Mouse (Mus musculus) spleen, adult 2 months (tissue): ENCODE measurements around the gene Copa. TPM values are rescaled to one million over a fixed set of nuclear protein-coding genes. Genes with fewer than 3 reads are reported as not detected.

Experiments
- DNase-seq, 2 experiments: peaks; one replicate each; pipeline versions ENCODE4 v3.0.0 to v3.0.0-alpha.2; 2012 to 2021; ENCODE audit warnings: low spot score in 2 of 2, low read depth in 1 of 2
- H3K27ac ChIP-seq: fragments of 200-500 bp; 2 replicates; pipeline ENCODE4 v1.5.1; 2012; ENCODE audit warnings: low read length, inconsistent platforms; ENCODE audit not compliant: insufficient read depth
- H3K27me3 ChIP-seq: fragments of 200-500 bp; 2 replicates; pipeline ENCODE4 v1.6.1; 2012; ENCODE audit warnings: mild to moderate bottlenecking, moderate library complexity, low read length, inconsistent platforms; ENCODE audit not compliant: control insufficient read depth, insufficient read depth
- H3K36me3 ChIP-seq: fragments of 200-500 bp; 2 replicates; pipeline ENCODE4 v1.6.1; 2012; ENCODE audit warnings: mild to moderate bottlenecking, low read length, inconsistent platforms; ENCODE audit not compliant: control insufficient read depth, insufficient read depth
- H3K4me1 ChIP-seq: fragments of 200-500 bp; 2 replicates; pipeline ENCODE4 v1.6.1; 2011; ENCODE audit warnings: inconsistent platforms; ENCODE audit not compliant: control insufficient read depth, insufficient read depth, insufficient read length
- H3K4me3 ChIP-seq: fragments of 200-500 bp; 2 replicates; pipeline ENCODE4 v1.5.1; 2011; ENCODE audit warnings: mild to moderate bottlenecking, inconsistent platforms; ENCODE audit not compliant: insufficient read depth, insufficient read length; ENCODE audit errors: extremely low read depth
- CTCF ChIP-seq: fragments of 200-500 bp; IDR thresholded peaks from 2 replicates; pipeline ENCODE4 v1.5.1; 2011; ENCODE audit warnings: mild to moderate bottlenecking, inconsistent platforms; ENCODE audit not compliant: insufficient read depth, insufficient read length, insufficient replicate concordance; ENCODE audit errors: extremely low read depth
- POLR2A ChIP-seq: fragments of 200-500 bp; IDR thresholded peaks from 2 replicates; pipeline ENCODE4 v1.6.1; 2011; ENCODE audit warnings: low read depth, low read length, inconsistent platforms
- WGBS: fragments of 180-500 bp; shearing (Covaris S2); methylation state at CpG from one replicate; pipeline ENCODE4 v1.1.7; 2018; 5-methylcytosine and 5-hydroxymethylcytosine counted together
- polyA plus RNA-seq: library from polyadenylated mRNA; depleted of rRNA; stranded (reverse); fragments of >200 nt; gene quantifications from 2 replicates; pipeline ENCODE4 v1.2.3, GENCODE M21; 2012; rRNA removed

The Copa gene
- polyA plus RNA-seq = 26.9 and 31.7 TPM in 2 replicates

DNA sequence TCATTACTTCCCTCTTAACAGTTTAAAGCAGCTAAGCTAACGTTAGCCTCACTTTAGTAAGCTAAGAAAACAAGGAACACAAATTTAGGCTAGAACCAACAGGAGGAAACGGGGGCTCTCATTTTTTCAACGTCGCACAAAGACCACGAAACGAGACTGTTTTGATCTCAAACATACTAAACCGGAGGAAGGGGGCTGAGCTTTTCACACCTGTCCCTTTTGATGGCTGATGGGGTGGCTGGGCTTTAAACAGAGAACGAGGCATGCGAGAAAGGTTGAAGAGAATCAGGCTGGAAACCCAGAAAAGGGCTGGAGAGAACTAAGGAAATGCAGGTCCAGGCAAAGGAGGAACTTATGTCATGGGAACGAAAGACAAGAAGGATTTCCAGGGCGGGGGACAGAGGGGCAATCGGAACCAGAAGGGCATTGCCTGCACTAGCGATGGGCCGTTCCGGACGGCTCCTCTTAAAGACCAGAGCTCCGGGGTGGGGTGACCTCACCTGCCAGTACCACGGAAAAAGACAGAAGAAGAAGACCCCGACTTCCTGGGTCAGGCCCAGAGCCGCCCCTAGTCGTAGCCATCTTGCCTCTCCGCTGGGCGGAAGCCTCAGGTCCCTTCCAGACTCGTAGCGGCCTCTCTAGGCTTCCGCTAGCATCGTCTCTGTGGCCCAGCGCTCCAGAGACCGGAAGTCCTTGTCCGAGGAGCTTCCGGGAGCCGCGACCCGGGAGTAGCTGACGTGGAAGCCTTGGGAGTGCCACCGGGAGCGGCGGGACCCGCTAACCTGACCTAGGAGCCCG, at the start of gene Copa, which contains the start of gene Ncstn:
TSS of gene Copa (plus strand) at position 429 of the 798 bp plus-strand sequence.
TSS of gene Ncstn (minus strand) at position 695 of the 798 bp plus-strand sequence.
- TF ChIP-seq POLR2A = peak; percentile 76
- TF ChIP-seq CTCF = no peak
- DNase-seq = peak; percentile 80 to 89
- Histone ChIP-seq H3K4me1 (peaks cover 10% of the 10 kb centered on the region), H3K4me3 (peak within 1 kb of the TSS; percentile 97), H3K36me3 (peaks cover 6% of the 10 kb centered on the region), H3K27me3 (no peaks in the 10 kb centered on the region), H3K27ac (peak within 1 kb of the TSS; percentile 82)
- under 1% methylated on average over 40 of the region's 40 CpGs for WGBS

DNA sequence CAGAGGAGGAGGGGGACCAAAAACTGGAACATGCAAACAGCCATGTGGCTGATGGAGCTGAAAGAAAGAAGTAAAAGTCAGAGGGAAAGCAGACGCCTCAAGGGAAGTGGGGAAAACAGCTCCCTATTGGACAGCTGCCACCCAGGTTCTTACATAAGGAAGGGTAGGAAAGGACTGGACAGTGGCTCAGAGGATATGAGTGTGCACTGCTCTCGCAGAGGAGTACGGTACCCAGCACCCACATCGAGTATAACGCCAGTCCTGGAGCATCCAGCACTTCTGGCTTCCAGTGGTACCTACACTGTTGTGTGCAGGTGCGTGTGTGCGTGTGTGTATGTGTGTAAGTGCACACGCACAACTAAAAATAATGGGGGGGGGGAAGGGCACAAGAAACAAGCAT, 35.9 kb upstream of the Copa start:
- no peaks in the 10 kb centered on the region for H3K36me3 ChIP-seq
- H3K4me1 ChIP-seq = no peaks in the 10 kb centered on the region
- DNase-seq = no peak
- H3K27ac ChIP-seq = no peak overlapping the region
- H3K27me3 ChIP-seq = 0 out of 2 replicates have a peak, but pooled peaks cover 1% of the 10 kb centered on the region
- 69% methylated on average over 8 of the region's 8 CpGs for WGBS
- no peak overlapping the region for H3K4me3 ChIP-seq
- no peak for TF ChIP-seq CTCF
- TF ChIP-seq POLR2A = no peak

DNA sequence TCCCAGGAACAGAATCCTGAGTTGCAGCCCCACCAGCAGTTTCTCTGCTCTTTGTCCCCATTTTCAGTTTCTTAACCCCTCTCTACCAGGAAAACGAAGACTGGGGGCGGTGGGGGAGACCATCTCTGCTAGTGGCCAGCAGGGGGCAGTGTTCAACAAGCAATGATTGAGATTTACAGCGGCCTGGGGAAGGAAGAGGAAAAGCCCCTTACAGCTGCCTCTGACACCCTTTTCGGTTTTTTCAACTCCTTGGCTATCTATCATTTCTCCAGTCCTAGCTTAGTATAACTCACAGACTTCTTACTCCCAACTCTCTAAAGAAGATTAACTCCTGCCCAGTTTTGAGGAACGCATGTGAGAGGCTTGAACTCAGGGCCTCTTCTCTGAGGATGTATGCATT, 35.4 kb upstream of the Copa start:
- peak; percentile 46 to 50 for DNase-seq
- H3K27ac ChIP-seq = no peak overlapping the region
- H3K4me1 ChIP-seq = no peaks in the 10 kb centered on the region
- H3K36me3 ChIP-seq = no peaks in the 10 kb centered on the region
- H3K4me3 ChIP-seq = no peak overlapping the region
- WGBS = 19% methylated on average over 5 of the region's 5 CpGs
- peak; percentile 86; the same call in 1 of the 2 replicates for TF ChIP-seq CTCF
- TF ChIP-seq POLR2A = no peak
- H3K27me3 ChIP-seq = 0 out of 2 replicates have a peak, but pooled peaks cover 1% of the 10 kb centered on the region

DNA sequence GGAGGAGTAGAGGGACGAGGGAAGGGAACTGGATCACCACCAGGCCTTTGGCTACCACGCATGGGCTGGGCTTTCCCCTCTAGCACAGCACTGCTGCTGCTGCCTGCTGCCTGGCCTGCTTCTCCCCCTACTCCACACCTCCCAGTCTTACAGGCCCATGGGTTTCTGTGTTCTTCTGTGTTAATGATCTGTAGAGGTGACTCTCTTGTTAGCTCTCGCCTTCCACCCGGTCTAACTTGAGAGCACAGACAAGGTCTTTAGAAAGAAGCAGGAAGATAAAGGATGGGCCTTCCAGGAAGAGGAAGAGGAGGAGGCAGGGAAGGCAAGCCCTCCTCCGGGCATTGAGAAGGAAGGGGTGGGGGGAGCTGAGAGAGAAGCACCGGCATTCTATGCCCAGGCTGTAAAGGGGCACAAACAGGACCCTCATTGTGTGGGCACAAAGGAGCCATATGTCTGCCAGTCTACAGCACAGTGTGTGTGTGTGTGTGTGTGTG, 34.0 kb upstream of the Copa start:
- H3K36me3 ChIP-seq = no peaks in the 10 kb centered on the region
- H3K4me1 ChIP-seq = no peaks in the 10 kb centered on the region
- H3K4me3 ChIP-seq = no peak overlapping the region; the same call in 1 of the 2 replicates
- no peak for TF ChIP-seq POLR2A
- no peak for TF ChIP-seq CTCF
- WGBS = 52% methylated on average over 6 of the region's 6 CpGs
- H3K27me3 ChIP-seq = 0 out of 2 replicates have a peak, but pooled peaks cover 1% of the 10 kb centered on the region
- DNase-seq = no peak
- no peak overlapping the region for H3K27ac ChIP-seq

DNA sequence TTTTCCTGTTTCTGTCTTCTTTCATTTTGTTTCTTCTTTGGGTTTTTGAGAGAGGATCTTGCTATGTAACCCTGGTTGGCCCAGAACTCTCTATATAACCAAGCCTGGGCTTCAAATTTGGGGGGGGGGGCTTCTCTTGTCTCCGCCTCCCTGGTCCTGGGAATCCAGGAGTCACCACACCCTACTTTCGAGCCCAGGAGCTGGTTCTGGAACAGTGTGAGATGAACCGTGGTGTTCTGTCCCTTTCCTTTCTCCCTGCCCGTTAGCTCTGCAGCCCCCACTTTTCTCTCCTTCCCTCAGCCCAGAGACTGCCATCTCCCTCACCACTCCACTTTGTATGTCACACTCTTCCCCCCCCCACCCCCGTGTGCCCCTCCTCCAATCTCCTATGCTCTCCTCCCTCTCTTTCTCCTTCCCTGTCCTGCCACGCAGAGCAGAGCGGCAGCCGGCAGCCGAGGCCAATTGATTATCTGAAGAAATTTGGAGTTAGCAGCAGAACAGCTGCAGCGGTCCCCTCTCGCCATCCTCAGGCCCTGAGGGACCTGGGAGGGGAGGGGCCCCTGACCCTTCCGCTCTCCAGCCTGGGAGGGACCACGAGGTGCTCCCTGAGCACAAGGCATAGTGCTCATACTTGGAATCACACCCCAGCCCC, 33.1 kb upstream of the Copa start:
- 82% methylated on average over 13 of the region's 13 CpGs for WGBS

DNA sequence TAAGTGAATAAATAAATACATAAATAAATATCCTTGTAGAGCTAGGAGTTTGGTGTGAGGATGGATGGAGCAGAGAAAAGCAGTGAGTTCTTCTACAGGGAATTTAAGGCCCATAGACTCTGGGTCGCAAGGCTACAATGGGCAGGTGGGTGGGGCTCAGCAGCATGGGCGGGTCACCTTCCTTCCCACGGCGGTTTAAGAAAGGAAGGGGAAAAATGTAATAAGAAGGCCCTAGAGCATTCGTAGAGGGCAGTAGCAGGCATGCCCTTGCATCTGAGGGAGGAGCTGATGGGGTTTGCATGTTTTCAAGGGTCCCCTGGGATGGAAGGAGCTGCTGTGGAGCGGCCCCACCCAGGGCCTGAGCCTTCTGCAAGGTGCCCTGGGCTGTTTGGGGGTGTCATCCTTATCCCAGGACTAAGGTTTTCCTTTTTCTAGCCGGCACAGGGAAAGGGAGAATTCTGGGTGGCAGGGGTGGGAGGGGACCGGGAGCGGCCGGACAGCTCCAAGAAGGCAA, 29.5 kb upstream of the Copa start:
- WGBS = 34% methylated on average over 10 of the region's 10 CpGs
- peaks cover 11% of the 10 kb centered on the region for H3K27me3 ChIP-seq
- H3K36me3 ChIP-seq = no peaks in the 10 kb centered on the region
- peaks cover 4% of the 10 kb centered on the region; the same call in 1 of the 2 replicates for H3K4me1 ChIP-seq
- TF ChIP-seq CTCF = no peak
- no peak overlapping the region for H3K4me3 ChIP-seq
- H3K27ac ChIP-seq = no peak overlapping the region
- DNase-seq = no peak

More for the DNA sequence above, 33.1 kb upstream of the Copa start:
- Histone ChIP-seq H3K27me3 (peaks cover 7% of the 10 kb centered on the region), H3K36me3 (no peaks in the 10 kb centered on the region), H3K27ac (no peak overlapping the region), H3K4me3 (no peak overlapping the region), H3K4me1 (peaks cover 4% of the 10 kb centered on the region; the same call in 1 of the 2 replicates)
- TF ChIP-seq POLR2A (no peak), CTCF (no peak)
- DNase-seq = no peak
